Mouse (Mus musculus): ENCODE data around the gene Umodl1. TPM values are rescaled to one million over a fixed set of nuclear protein-coding genes. Genes with fewer than 3 reads are reported as not detected.

Umodl1 gene
- polyA plus RNA-seq, 1 experiment from 2014 or later, result 0.18 TPM

DNA sequence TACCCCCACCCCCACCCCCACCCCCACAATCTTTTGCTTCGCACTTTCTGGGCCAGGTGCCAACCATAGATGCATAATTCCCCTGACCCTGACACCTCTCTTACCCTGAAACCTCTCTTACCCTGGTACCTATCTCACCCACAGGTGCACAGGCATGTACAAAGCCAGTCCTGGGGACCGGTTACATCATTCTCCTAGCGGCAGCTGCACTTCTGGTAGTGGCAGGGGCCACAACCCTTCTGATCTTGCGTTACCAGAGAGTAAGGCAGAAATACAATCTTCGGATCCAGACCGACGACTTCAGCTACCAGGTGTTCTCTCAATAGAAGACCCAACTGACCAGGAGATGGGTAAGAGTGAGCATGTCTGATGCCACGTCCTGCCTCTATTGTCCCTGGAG, 54.0 kb downstream of the Umodl1 start:
- ATAC-seq (ENCODE audit: low FRiP score, low TSS enrichment), result no peak
- Histone ChIP-seq H3K4me2 (replicated peaks; ENCODE audit: low read depth, low read length) (no peak overlapping the region), H3K36me3 (ENCODE audit: control insufficient read depth, insufficient read depth, low read length) (no peaks in the 10 kb centered on the region), H3K9ac (ENCODE audit: low read depth, low read length) (no peak overlapping the region), H3K27me3 (ENCODE audit: control insufficient read depth, insufficient read depth, low read length) (no peaks in the 10 kb centered on the region), H3K9me3 (ENCODE audit: control insufficient read depth, low read length) (no peaks in the 10 kb centered on the region), H3K4me1 (ENCODE audit: control insufficient read depth, insufficient read depth, low read length) (no peaks in the 10 kb centered on the region), H3K4me3 (ENCODE audit: low read length) (no peak overlapping the region), H3K27ac (ENCODE audit: low read depth, low read length) (no peak overlapping the region)
- WGBS, result 72% methylated on average over 8 of the region's 8 CpGs

- Histone ChIP-seq H3K36me3 (ENCODE audit: control insufficient read depth, insufficient read depth, low read length) (no peaks in the 10 kb centered on the region), H3K4me3 (ENCODE audit: low read length) (no peak overlapping the region), H3K9me3 (ENCODE audit: control insufficient read depth, low read length) (no peaks in the 10 kb centered on the region), H3K4me2 (replicated peaks; ENCODE audit: low read depth, low read length) (no peak overlapping the region), H3K27ac (ENCODE audit: low read depth, low read length) (no peak overlapping the region), H3K4me1 (ENCODE audit: control insufficient read depth, insufficient read depth, low read length) (no peaks in the 10 kb centered on the region), H3K9ac (ENCODE audit: low read depth, low read length) (no peak overlapping the region), H3K27me3 (ENCODE audit: control insufficient read depth, insufficient read depth, low read length) (no peaks in the 10 kb centered on the region)
- WGBS, result 34% methylated on average over 9 of the region's 9 CpGs
- no peak for ATAC-seq (ENCODE audit: low FRiP score, low TSS enrichment)
Measured at GRCm38 (mm10) chr17:31011551-31012394, 57.3 kb downstream of the Umodl1 start.

- ATAC-seq (ENCODE audit: low FRiP score, low TSS enrichment), result no peak
- no peak overlapping the region for H3K4me3 ChIP-seq (ENCODE audit: low read length)
- H3K4me1 ChIP-seq (ENCODE audit: control insufficient read depth, insufficient read depth, low read length), result no peaks in the 10 kb centered on the region
- H3K27me3 ChIP-seq (ENCODE audit: control insufficient read depth, insufficient read depth, low read length), result no peaks in the 10 kb centered on the region
- H3K27ac ChIP-seq (ENCODE audit: low read depth, low read length), result no peak overlapping the region
- H3K9me3 ChIP-seq (ENCODE audit: control insufficient read depth, low read length), result no peaks in the 10 kb centered on the region
- H3K9ac ChIP-seq (ENCODE audit: low read depth, low read length), result no peak overlapping the region
- no peak overlapping the region for H3K4me2 ChIP-seq (replicated peaks; ENCODE audit: low read depth, low read length)
- WGBS, result 66% methylated on average over 4 of the region's 4 CpGs
- no peaks in the 10 kb centered on the region for H3K36me3 ChIP-seq (ENCODE audit: control insufficient read depth, insufficient read depth, low read length)
Measured at GRCm38 (mm10) chr17:31018267-31018666, 63.8 kb downstream of the Umodl1 start.

GRCm38 (mm10) chr17:31019505-31019904, 65.1 kb downstream of the Umodl1 start:
- Histone ChIP-seq H3K9ac (ENCODE audit: low read depth, low read length) (no peak overlapping the region), H3K4me3 (ENCODE audit: low read length) (no peak overlapping the region), H3K36me3 (ENCODE audit: control insufficient read depth, insufficient read depth, low read length) (no peaks in the 10 kb centered on the region), H3K9me3 (ENCODE audit: control insufficient read depth, low read length) (no peaks in the 10 kb centered on the region), H3K4me2 (replicated peaks; ENCODE audit: low read depth, low read length) (no peak overlapping the region), H3K27me3 (ENCODE audit: control insufficient read depth, insufficient read depth, low read length) (no peaks in the 10 kb centered on the region), H3K4me1 (ENCODE audit: control insufficient read depth, insufficient read depth, low read length) (no peaks in the 10 kb centered on the region), H3K27ac (ENCODE audit: low read depth, low read length) (no peak overlapping the region)
- no peak for ATAC-seq (ENCODE audit: low FRiP score, low TSS enrichment)
- 6% methylated on average over 2 of the region's 2 CpGs for WGBS

- no peak overlapping the region for H3K9ac ChIP-seq (ENCODE audit: low read depth, low read length)
- no peak for ATAC-seq (ENCODE audit: low FRiP score, low TSS enrichment)
- WGBS, result 82% methylated on average over 2 of the region's 2 CpGs
Measured at GRCm38 (mm10) chr17:31020078-31020477, 65.6 kb downstream of the Umodl1 start.

DNA sequence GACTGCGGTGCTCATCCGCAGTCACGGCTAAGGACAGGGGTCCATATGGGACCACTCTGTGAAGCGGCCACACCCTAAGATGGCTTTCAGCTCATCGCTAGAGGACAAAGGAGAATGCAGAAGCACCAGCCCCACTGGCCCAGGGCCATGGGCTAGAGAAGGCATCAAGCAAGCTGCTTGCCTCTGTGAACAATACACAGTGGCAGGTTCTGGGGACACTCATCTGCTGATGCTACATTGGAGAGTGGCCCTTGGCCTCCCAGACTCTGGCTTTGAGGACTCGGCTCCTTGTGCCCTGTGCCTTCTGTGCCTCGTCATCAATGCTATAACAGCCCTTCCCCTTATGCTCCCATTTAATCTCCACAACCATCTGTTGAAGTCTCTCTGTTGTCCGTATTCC, 66.8 kb downstream of the Umodl1 start:
- no peak overlapping the region for H3K27ac ChIP-seq (ENCODE audit: low read depth, low read length)
- WGBS, result 85% methylated on average over 8 of the region's 8 CpGs

More at GRCm38 (mm10) chr17:31020078-31020477, 65.6 kb downstream of the Umodl1 start:
- H3K4me1 ChIP-seq (ENCODE audit: control insufficient read depth, insufficient read depth, low read length), result no peaks in the 10 kb centered on the region
- H3K27me3 ChIP-seq (ENCODE audit: control insufficient read depth, insufficient read depth, low read length), result no peaks in the 10 kb centered on the region
- H3K4me2 ChIP-seq (replicated peaks; ENCODE audit: low read depth, low read length), result no peak overlapping the region
- H3K27ac ChIP-seq (ENCODE audit: low read depth, low read length), result no peak overlapping the region
- H3K36me3 ChIP-seq (ENCODE audit: control insufficient read depth, insufficient read depth, low read length), result no peaks in the 10 kb centered on the region
- no peaks in the 10 kb centered on the region for H3K9me3 ChIP-seq (ENCODE audit: control insufficient read depth, low read length)
- H3K4me3 ChIP-seq (ENCODE audit: low read length), result no peak overlapping the region

DNA sequence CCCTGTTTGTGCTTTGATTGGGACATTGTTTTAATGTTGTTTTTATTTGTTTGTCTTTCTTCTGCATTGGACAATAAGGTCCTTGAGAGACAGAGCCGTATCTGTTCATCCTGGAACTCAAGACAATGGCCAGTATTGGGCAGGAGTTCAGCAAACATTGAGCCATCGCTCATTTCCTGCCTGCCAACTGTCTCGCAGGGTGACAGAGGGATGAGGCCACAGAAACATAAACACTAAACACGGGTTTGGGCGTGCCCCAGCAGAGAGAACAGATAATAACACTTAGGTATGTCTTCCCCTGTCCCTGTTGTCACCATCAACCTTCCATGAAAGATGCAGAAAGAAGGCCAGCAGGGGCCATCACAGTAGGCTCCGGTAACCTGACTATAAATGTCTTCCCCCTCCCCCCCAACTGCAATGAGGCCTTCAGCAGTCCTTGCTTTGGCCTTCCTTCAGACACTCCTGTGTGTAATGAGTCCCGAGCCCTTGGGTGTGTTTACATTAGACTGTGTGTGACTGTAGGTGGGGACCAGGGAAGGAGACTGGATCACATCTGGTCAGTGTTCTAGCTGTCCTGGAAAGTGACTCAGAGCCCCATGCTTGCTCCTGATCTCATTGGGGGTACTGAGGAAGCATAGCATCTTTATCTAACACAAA, 69.8 kb downstream of the Umodl1 start:
- Histone ChIP-seq H3K4me3 (ENCODE audit: low read length) (no peak overlapping the region), H3K4me2 (replicated peaks; ENCODE audit: low read depth, low read length) (no peak overlapping the region), H3K27ac (ENCODE audit: low read depth, low read length) (no peak overlapping the region), H3K36me3 (ENCODE audit: control insufficient read depth, insufficient read depth, low read length) (no peaks in the 10 kb centered on the region), H3K9ac (ENCODE audit: low read depth, low read length) (no peak overlapping the region), H3K27me3 (ENCODE audit: control insufficient read depth, insufficient read depth, low read length) (no peaks in the 10 kb centered on the region), H3K9me3 (ENCODE audit: control insufficient read depth, low read length) (no peaks in the 10 kb centered on the region), H3K4me1 (ENCODE audit: control insufficient read depth, insufficient read depth, low read length) (no peaks in the 10 kb centered on the region)
- no peak for ATAC-seq (ENCODE audit: low FRiP score, low TSS enrichment)
- WGBS, result 66% methylated on average over 7 of the region's 7 CpGs

More for the DNA sequence above, 66.8 kb downstream of the Umodl1 start:
- no peak overlapping the region for H3K9ac ChIP-seq (ENCODE audit: low read depth, low read length)
- no peak for ATAC-seq (ENCODE audit: low FRiP score, low TSS enrichment)
- no peak overlapping the region for H3K4me3 ChIP-seq (ENCODE audit: low read length)
- H3K27me3 ChIP-seq (ENCODE audit: control insufficient read depth, insufficient read depth, low read length), result no peaks in the 10 kb centered on the region
- no peaks in the 10 kb centered on the region for H3K9me3 ChIP-seq (ENCODE audit: control insufficient read depth, low read length)
- H3K4me1 ChIP-seq (ENCODE audit: control insufficient read depth, insufficient read depth, low read length), result no peaks in the 10 kb centered on the region
- no peaks in the 10 kb centered on the region for H3K36me3 ChIP-seq (ENCODE audit: control insufficient read depth, insufficient read depth, low read length)
- no peak overlapping the region for H3K4me2 ChIP-seq (replicated peaks; ENCODE audit: low read depth, low read length)

DNA sequence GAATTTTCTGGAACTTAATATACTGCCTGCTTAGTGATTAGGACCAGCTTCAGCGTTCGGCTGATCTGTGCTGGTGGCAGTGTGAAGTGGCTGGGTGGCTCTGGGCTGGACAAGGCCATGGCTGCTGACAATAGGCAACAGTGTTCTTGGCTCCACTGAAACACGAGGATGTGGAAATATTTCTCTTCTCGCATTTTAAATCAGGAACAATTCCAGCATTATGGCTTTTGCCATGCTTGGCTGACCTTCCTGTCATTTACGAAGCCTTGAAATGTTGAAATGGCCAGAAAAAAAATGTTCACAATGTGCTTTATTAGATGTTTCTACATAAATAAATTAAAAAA, 70.3 kb downstream of the Umodl1 start:
- Histone ChIP-seq H3K4me1 (ENCODE audit: control insufficient read depth, insufficient read depth, low read length) (no peaks in the 10 kb centered on the region), H3K36me3 (ENCODE audit: control insufficient read depth, insufficient read depth, low read length) (no peaks in the 10 kb centered on the region), H3K9me3 (ENCODE audit: control insufficient read depth, low read length) (no peaks in the 10 kb centered on the region), H3K4me3 (ENCODE audit: low read length) (no peak overlapping the region), H3K4me2 (replicated peaks; ENCODE audit: low read depth, low read length) (no peak overlapping the region), H3K27ac (ENCODE audit: low read depth, low read length) (no peak overlapping the region), H3K27me3 (ENCODE audit: control insufficient read depth, insufficient read depth, low read length) (no peaks in the 10 kb centered on the region), H3K9ac (ENCODE audit: low read depth, low read length) (no peak overlapping the region)
- ATAC-seq (ENCODE audit: low FRiP score, low TSS enrichment), result no peak
- 62% methylated on average over 5 of the region's 5 CpGs for WGBS

GRCm38 (mm10) chr17:31026986-31027385, 72.5 kb downstream of the Umodl1 start:
- H3K36me3 ChIP-seq (ENCODE audit: control insufficient read depth, insufficient read depth, low read length), result no peaks in the 10 kb centered on the region
- H3K9ac ChIP-seq (ENCODE audit: low read depth, low read length), result no peak overlapping the region
- H3K4me1 ChIP-seq (ENCODE audit: control insufficient read depth, insufficient read depth, low read length), result no peaks in the 10 kb centered on the region
- H3K9me3 ChIP-seq (ENCODE audit: control insufficient read depth, low read length), result peaks cover 3% of the 10 kb centered on the region; the same call in 1 of the 2 replicates
- H3K27me3 ChIP-seq (ENCODE audit: control insufficient read depth, insufficient read depth, low read length), result no peaks in the 10 kb centered on the region
- H3K27ac ChIP-seq (ENCODE audit: low read depth, low read length), result no peak overlapping the region
- ATAC-seq (ENCODE audit: low FRiP score, low TSS enrichment), result no peak
- H3K4me3 ChIP-seq (ENCODE audit: low read length), result no peak overlapping the region
- H3K4me2 ChIP-seq (replicated peaks; ENCODE audit: low read depth, low read length), result no peak overlapping the region
- 91% methylated on average over 6 of the region's 6 CpGs for WGBS
